Mouse (Mus musculus) embryo, embryonic 9.5 days (tissue): Measurements from ENCODE around the gene Tnnt3.
A peak's percentile ranks its signal among the peaks of the same experiment; 100 is the strongest.

Source experiments
- DNase-seq: peaks from one replicate; pipeline ENCODE4 v3.0.0-alpha.2; 2017; ENCODE audit errors: extremely low spot score

Gene Tnnt3

DNA sequence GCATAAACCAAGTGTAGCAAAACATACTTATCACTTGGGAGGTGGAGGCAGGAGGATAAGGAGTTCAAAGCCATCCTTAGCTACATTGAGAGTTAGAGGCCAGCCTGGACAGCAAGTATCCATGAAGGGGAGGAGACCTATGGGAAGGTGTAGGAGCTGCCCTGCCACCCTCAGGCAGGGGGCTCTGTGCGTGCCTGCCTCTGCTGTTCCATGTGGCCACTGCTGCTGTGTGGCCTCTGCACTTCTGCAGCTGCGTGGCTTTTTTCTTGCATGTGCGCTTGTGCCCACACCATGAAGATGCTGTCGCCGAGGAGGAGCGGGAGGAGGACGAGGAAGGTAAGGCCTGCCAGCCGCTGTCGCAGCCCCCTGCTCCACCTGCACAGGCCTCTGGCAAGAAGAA, 8.8 kb downstream of the Tnnt3 start:
- DNase-seq, result no peak

DNA sequence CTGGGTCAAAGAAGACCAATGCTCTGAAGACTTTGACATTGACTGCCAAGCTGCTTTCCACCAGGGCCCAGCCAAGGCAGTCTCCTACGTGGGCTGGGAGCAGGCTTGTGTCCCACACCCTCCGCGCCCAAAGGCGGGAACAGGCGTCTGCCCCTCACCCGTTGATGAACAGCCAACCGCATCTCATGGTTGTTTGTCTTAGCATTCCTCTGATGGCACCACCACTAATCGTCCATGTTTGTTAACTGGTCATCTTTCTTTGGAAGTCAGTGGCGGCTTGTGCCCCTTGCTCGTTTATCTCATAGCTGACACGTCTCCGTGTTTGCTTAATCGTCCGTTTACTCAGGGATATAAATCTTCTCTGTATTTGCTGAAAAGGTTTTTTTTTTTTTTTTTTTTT, 10.9 kb downstream of the Tnnt3 start:
- peak; percentile 61 for DNase-seq

- peak; percentile 76 for DNase-seq
Observed at GRCm38 (mm10) chr7:142510021-142510777, 11.6 kb downstream of the Tnnt3 start.

- DNase-seq, result no peak
Observed at GRCm38 (mm10) chr7:142514048-142514447, 15.4 kb downstream of the Tnnt3 start.

- no peak for DNase-seq
Observed at GRCm38 (mm10) chr7:142516221-142516978, 17.8 kb downstream of the Tnnt3 start.

GRCm38 (mm10) chr7:142517531-142517930, 18.9 kb downstream of the Tnnt3 start:
- DNase-seq, result no peak

DNA sequence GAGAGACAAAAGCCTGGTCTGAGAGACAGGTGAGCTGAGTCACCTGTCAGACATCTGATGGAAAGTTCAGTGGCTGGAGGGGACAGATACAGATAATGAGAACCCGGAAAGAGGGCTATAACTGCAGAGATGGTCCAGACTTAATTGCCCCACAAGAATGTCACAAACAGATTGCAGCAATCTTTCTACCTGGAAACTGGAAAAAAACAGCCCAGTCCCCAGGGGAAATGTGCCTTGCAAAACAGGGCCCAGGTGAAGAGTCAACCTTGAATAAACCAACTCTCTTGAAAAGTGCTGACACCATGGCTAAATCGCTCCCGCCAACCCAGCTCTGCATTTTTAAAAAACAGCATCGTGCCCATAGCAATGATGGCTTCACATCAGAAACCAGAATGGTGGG, 21.7 kb downstream of the Tnnt3 start:
- DNase-seq, result no peak

DNA sequence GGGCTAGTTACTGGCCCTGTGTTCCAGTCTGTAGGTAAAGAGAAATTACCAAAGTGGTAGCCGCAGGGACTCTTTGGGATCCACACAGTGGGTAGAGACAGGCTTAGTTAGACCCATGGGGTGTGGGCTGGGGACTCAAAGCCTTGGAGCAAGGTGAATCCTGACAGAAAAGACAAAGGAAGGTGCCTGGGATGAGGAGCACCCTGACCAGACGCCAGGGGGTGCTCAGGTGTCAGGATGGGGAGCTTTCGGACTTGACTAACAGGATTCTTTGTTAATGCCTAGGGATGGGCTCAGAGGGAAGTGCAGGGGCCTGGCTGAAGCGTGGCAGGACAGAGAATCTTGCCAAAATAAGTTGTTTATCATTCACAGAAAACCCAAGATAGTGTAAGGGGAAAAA, 23.7 kb downstream of the Tnnt3 start:
- peak; percentile 78 for DNase-seq

GRCm38 (mm10) chr7:142523200-142523990, 24.8 kb downstream of the Tnnt3 start:
- no peak for DNase-seq

DNA sequence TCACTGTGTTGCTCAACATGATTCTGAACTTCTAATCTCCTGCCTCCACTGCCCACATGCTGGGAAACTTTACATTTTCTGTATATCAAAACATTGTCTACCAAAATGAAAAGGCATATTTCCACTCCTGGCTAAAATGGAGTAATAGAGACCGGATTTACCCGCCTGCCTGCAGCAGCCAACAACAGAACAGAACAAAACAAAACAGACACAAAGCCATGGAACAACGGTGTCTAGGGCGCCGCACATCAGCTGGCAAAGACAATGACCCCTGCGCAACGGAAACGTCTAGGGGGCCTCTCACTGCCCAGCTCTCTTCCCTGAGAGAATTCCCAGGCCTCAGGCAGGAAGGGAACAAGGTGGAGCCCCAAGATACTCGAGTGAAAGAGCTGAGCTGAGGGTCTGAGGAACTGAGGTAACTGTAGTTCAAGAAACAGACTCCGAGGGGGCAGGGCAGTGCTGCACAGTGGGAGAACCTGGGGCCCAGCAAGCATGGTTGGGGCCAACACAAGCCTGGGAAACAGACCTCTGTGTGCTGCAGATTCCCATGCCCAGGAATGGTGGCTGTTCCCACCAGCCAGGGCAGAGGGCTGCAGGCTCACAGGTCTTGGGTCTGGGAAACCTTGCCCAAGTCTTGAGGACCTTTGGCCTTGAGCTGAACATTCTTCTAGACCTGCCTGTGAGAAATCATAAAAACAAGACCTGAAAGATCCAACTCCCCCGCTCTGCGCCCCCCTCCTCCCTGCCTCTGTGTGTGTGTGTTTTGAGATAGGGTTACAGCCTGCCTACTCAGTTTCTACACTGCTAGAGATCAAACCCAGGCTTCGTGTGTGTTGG, 26.9 kb downstream of the Tnnt3 start:
- no peak for DNase-seq

DNA sequence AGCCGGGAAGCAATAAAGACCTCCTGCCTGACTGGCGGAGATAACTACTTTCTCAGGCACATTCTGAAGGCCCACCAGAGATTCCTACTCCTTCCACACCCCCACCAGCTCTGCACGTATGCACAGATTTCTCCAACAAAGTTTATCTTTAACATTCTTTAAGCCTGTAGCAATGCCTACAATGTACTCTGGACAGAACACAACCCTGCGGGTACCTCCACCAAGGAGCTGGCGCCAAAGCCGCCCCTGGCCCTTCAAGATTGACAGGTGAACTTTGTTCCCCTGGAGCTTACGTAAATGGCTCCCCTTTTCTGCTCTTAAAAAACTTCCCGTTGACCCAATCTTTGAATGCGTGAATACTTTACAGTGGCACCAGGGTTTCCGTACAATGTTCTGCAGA, 30.7 kb downstream of the Tnnt3 start:
- no peak for DNase-seq

DNA sequence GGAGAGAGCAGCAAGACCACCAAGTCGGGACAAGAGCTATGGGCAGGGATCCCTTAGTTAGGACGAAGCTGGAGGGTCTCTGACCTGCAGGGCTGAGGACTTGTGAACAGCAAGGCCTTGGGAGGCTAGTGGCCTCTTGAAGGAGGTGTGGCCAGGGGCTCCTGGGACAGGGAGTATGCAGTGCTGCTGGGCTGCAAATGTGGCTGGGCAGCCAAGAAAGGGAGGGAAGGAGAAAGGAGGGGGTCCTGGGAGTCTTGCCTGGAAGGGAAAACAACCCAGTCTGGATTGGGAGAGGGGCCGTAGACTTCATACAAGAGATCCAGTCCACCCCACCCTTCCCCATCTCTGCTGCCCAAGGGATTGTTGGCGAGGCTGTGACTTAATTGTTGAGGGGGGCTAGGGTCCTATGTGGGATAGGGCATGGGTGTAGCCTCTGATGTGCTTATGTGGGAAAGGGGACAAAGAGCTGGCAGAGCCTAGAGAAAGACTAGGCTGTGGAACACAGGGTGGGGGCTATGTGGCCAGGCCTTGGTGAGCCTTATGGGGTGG, 33.4 kb downstream of the Tnnt3 start:
- DNase-seq, result no peak

GRCm38 (mm10) chr7:142532671-142533058, 34.0 kb downstream of the Tnnt3 start, which contains the start of gene Mrpl23:
Mrpl23 (plus strand) TSS chr7:142532686.
- no peak for DNase-seq

- peak; percentile 90 for DNase-seq
Observed at GRCm38 (mm10) chr7:142533059-142533855, 34.6 kb downstream of the Tnnt3 start.

GRCm38 (mm10) chr7:142535116-142535515, 36.5 kb downstream of the Tnnt3 start:
- no peak for DNase-seq

GRCm38 (mm10) chr7:142535832-142536231, 37.2 kb downstream of the Tnnt3 start:
- no peak for DNase-seq

- no peak for DNase-seq
Observed at GRCm38 (mm10) chr7:142537181-142537580, 38.5 kb downstream of the Tnnt3 start.

GRCm38 (mm10) chr7:142537879-142538278, 39.2 kb downstream of the Tnnt3 start:
- DNase-seq, result peak; percentile 91

GRCm38 (mm10) chr7:142538291-142538690, 39.7 kb downstream of the Tnnt3 start:
- no peak for DNase-seq

DNA sequence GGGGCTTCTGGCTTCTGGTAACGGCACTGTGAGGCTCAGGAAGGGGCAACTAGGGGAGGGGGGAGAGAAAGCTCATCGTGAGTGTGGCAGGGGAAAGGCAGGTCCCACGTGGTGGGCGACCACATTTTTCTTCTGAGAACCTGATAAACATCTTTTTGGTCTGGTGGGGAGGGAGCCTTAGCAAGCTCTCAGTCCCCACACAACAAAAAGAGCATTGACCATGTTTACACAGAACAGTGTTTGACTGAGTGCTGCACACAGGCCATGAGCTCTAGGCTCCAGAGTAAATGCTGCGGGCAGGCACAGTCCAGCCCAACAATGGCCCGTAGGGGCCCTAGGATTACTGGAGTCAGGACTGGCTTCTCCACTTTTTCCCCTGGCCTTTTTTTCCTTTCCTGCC, 40.1 kb downstream of the Tnnt3 start:
- no peak for DNase-seq
